Mouse (Mus musculus): ENCODE data around the gene Mcoln1.

DNA sequence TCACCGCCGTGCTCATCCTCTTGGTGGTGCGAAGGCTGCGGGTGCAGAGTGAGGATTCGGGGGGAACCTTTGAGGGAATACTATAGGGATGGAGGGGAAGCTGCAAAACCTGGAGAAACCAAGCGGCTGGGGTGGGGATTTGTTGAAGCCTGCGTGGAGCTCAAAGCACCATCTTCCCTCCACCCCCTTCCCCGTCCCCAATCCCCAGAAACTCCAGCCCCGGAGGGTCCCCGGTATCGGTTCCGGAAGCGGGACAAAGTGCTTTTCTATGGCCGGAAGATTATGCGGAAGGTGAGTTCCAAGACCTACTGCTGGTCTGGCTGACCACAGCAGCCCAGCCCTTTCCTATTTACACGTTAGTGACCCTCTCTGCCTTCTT, 16.8 kb downstream of the Mcoln1 start:
- TF ChIP-seq CTCF (IDR thresholded peaks at IDR 0.05; ENCODE audit: low read depth) (no peak), EP300 (IDR thresholded peaks at IDR 0.05; ENCODE audit: low read depth) (no peak)
